Mouse (Mus musculus): ENCODE measurements around the gene Ube2k.

The Ube2k gene

DNA sequence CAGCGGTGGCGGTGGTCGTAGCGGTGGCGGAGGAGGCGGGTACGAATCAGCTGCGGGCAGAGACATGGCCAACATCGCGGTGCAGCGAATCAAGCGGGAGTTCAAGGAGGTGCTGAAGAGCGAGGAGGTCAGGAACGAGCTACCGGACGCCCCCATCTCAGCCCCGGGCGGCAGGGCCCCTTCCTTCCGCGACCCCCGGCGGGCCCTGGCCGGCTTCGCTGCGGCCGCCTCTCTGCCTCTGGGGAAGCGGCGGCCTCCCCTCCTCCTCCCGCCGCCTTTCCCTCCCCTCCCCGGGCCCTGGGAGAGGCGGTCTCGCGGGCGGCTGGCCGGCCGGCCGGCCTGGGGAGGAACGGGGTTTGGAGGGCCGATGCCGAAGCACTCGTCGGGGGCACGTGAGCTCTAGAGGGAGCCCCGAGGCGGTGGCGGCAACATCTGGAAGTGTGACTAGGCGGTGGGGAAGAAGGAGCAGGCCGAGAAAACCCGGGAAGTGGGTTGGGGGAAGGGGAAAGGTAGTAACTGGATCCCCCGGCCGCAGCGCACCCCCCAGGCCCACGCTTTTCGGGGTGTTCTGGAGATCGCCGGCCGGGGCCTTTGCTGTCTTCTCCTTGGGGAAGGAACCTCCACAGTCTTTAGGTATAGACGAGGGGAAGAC, 513 bp downstream of the Ube2k start:
- in situ Hi-C loops (cut with MboI, MseI): no loop called here

DNA sequence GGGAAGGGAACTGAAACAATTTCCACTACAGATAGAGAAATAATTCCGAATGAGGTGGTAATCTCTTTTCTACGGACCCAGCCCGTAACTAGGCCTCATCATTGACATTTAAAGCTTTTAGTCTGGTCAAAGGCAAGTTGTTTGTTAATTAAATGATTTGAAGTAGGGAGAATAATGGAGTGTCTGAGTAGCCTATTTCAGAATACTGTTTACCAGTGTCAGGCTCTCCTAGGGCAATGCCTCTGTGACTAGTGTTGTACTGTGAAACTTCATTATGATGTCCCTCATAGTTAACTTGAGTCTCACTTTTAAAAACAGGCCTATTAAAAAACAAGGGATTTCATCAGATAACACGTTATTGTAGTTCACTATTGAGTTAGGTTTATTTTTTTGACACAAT, 1.1 kb downstream of the Ube2k start:
- in situ Hi-C loops (cut with MboI, MseI): no loop called here

DNA sequence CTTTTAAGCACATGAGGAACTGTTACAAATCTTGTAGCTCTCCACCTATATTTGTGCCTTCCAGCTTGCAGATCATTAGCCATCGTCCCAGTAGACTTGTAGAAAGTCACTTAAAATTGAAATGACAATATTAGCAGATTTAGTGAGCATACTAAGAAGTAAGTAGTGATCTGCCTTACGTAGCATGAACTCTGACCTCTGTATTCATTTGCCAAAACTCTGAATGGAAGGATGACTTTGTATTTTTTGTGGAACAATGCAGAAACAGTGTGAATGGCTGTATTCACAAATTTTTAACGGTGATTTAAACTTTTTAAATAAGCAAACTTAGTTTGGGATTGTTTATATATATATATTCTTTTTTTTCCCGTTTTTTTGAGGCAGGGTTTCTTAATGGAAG, 1.8 kb downstream of the Ube2k start:
- in situ Hi-C loops (cut with MboI, MseI): no loop called here

DNA sequence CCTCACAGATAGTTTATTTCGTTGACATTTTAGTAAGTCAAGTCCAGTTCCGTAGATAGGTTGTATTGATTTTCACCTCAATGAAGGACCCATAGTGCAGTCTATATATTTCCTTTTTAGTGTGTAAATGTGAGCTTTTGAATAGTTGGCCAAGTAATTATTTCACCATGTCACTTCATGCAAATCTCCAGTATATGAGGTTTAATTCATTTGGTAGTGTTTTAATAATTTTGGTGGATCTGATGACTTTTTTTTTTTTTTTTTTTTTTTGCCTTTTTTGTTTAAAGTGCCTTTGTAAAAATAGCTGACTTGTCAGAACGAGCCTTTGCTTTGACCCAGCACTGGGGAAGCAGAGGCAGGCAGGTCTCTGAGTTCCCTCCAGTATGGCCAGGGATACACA, 2.8 kb downstream of the Ube2k start:
- in situ Hi-C loops (cut with MboI, MseI): no loop called here

DNA sequence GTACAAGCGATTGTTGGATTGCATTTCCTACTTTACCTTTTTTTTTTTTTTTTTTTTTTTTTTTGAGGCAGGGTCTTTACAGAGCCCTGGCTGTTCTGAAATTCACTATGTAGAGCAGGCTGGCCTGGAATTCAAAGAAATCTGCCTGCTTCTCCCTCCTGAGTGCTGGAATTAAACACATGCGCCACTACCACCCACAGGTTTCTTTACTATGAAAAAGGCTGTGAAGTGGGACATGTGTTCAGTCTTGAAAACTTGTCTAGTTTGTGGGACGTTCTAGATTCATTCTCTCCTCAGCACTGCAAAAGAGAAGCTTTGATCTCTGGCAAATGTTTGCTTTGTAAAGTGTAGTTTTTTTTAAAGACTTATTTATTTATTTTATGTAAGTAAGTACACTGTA, 4.9 kb downstream of the Ube2k start:
- in situ Hi-C loops (cut with MboI, MseI): no loop called here

DNA sequence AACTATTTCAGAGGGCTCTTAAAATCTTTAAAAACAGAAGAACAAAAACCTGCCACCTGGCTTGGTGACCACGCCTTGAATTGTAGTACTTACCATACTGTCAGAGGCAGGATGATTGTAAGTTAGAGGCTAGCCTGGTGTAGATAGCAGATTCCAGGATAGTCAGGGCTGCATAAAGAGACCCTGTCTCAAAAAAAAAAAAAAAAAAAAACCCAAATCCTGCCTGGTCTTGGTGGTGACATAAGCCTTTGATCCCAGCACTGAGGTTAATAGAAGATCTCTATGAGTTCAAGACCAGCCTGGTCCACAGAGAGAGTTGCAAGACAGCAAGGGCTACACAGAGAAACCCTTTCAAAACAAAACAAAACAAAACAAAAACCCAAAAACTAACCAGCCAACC, 6.5 kb downstream of the Ube2k start:
- in situ Hi-C loops (cut with MboI, MseI): no loop called here

DNA sequence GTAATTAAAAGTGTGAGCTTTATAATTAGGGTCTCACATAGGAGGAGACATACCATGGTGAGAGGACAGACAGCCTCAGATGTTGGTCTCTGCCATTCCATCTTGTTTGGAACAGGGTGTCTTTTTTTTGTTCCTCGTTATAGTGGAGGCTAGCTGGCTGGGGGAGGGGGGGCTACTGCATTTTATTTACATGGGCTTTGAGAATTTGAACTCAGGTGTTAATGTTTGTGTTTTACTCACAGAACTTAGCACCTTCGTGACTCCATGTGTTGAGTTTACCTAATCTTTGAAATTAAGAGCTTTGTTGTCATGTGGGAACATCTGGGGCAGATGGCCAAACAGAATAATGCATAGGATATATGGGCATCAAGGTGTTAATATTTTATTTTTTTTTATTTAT, 7.6 kb downstream of the Ube2k start:
- in situ Hi-C loops (cut with MboI, MseI): loop anchor here (5.0 kb wide), 1 partner anchor 68 kb away; no protein-coding TSS in a partner anchor

DNA sequence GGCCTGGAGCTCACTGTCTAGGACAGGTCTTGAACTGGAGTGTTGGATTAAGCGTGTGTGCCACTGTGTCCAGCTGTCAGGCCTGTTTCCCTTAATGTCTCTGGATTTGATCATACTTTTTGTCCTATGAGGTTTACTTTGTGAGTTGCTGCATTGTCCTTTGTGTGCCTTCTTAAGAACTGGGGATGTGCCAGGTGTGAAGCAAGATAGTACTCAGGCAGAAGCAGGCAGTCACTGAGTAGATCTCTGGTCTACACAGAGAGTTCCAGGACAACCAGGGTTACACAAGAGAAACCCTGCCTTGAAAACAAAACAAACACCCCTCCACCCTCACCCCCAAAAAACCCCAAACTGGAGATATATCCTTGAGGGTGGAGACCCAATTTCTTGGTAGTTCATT, 12.6 kb downstream of the Ube2k start:
- in situ Hi-C loops (cut with MboI, MseI): loop anchor here (5.0 kb wide), 1 partner anchor 63 kb away; no protein-coding TSS in a partner anchor

DNA sequence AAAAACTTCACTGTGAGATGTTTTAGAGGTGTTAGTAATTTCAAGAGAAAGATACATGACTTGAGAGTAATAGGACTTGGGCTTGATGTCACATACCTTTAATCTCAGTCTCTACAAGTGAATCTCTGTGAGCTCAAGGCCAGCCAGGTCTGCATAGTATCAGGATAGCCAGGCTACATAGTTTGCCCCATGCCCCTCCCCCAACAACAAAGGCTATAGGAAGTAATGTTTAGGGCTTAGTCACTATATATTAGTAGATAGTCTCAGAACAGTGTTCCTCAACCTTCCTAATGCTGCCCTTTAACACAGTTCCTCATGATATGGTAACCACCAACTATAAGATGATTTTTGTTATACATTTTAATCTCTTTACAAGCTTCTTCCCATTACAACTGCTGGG, 20.1 kb downstream of the Ube2k start:
- in situ Hi-C loops (cut with MboI, MseI): no loop called here

DNA sequence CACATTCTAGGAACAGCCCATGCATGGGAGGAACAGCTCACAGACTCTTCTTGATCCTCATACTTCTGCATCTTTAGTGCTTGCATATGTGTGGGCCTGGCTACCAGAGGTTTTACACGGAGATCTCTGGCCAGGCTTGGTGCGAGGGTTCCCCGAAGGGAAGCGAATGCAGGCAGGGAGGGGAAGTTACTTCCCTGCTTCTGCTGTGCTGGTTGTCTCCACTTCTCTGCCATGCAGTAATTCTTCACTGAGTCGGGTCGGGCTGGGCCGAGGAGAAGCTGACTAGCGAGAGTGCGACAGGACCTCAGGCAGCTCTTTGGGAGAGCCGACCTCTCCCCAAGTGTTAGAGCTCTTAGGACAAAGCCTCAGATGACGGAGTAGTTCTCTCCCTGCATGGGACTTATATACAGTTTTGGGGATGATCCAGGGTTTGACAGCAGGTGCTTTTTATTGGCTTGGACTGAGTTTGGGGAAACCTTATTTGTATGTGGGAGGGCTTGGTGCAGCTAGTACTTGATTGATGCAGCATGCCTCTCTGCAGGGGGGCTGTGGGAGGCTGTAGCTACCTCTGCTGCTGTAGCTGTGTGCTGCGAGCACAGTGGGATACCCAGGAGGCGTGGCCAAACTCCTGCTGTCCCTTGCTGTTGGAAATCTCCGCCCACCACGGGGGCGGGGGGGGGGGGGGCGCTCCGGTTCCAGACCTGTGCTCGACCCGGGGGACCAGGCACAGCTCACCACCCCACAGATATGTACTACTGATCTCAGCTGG, 24.3 kb downstream of the Ube2k start:
- in situ Hi-C loops (cut with MboI, MseI): no loop called here

DNA sequence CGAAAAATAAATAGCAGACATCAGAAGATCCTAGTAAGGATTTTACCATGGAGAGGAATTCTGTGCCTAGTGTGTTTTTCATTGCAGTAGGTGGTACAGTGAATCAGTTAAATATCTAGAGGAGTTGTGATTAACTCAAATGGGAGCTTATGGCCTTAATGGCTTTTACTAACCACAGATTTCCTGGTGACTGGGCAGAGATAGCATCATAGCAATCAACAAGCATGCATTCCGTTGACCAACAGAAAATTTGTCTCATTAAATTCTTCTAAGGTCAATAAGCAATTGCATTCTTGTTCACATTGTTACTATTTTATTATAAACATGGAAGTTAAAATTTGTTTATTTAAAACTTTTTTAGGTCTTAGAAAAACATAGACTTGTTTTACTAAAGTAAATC, 28.5 kb downstream of the Ube2k start:
- in situ Hi-C loops (cut with MboI, MseI): no loop called here

DNA sequence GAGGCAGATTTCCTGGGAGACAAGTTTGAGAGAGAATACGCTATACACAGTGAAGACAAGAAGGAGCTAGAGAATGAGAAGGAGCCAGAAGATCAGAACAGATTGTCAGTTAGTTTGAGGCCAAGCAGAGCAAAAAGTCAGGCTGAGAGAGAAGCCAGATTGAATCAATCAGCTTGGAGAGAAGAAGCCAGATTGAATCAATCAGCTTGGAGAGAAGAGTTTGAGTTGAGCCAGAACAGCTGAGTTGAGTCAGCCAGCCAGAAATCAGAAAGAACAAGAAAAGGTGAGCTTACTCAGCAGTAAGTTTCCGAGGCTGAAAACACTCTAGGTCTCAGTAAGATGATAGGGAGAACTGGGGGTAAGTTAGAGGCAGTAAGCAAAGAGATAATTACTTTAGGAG, 37.8 kb downstream of the Ube2k start:
- in situ Hi-C loops (cut with MboI, MseI): no loop called here

DNA sequence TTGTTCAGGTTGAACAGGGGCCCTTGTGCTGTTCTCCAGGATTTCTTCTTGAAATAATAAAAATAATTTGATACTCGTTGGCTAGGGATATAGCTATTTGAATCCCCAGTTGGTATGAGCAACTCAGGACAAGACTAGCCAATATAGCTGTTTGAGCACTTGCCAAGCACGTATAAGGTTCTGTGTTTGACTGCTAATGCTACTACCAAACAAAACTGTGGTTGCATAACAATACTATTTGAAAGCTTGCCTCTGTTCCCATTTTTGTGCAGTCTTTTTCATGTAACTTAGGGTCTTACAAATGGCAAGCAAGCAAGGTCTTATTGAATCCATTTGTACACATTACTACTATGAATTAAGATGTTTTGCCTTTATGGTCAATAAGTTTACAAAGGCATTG, 38.9 kb downstream of the Ube2k start:
- in situ Hi-C loops (cut with MboI, MseI): no loop called here

DNA sequence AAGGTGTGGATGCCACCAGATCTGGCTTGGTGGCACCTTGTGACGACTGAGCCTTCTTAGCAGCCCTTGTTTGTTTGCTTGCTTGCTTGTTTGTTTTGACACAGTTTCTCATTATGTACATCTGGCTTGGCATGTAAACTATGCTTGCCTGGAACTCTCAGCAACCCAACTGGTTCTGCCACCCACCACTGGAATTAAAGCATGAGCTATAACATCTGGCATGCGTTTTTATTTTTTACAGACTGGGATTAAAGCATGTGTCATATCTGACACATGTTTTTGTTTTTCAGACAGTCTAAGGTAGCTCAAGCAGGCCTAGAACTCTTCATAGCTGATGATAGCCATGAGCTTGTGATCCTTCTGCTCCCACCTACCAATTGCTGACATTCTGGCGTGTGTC, 41.5 kb downstream of the Ube2k start:
- in situ Hi-C loops (cut with MboI, MseI): no loop called here

DNA sequence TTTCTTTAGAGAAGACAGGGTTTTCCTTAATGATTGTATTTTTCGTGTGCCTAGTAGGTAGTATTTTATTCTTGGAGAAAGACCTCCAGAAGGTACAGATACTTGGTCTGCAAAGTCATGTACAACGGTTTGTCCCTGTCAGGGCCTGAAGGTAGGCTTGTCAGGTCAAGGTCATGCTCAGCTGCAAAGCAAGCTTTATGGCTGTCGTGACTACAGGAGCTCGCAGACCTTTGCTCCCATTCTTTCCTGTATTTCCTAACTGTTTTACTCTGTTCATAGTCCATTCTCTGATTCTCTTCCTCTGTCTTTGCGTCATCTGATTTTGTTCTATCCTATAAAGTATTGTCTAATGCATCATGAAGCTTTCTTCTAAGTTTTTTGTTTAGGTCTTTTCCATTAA, 49.3 kb downstream of the Ube2k start:
- in situ Hi-C loops (cut with MboI, MseI): no loop called here

DNA sequence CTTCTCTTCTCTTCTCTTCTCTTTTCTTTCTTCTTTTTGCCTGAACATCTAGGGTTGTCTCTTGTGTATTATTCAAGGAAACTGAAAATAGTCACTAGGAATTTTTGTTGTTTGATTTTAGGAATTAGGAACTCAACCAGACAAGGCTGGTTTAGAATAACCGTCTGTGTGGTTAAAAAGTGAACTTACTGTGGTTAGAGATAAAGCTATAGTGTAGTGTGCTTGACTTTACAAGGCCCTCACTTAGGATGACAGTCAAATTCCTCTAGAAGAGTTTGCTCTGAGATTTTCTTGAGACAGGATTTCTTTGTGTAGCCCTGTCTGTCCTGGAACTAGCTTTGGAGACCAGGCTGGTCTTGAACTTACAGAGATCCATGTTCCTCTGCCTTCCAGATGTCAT, 53.2 kb downstream of the Ube2k start:
- in situ Hi-C loops (cut with MboI, MseI): no loop called here

DNA sequence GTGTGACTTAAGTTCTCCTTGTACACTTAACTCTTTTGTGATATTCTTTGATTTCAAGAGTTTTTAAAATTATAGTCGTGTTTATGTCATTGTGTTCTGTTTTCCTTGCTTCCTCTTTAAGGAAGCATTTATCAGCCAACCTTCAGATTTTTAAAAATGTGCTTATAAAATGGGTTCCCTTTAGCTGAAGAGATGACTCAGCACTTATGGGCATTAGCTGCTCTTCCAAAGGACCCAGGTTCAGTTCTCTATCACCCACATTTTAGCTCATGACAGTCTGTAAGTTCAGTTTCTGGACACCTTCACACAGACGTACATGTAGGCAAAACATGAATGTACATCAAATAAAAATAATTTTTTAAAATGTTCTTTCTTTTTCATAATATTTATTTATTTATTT, 55.4 kb downstream of the Ube2k start:
- in situ Hi-C loops (cut with MboI, MseI): no loop called here

DNA sequence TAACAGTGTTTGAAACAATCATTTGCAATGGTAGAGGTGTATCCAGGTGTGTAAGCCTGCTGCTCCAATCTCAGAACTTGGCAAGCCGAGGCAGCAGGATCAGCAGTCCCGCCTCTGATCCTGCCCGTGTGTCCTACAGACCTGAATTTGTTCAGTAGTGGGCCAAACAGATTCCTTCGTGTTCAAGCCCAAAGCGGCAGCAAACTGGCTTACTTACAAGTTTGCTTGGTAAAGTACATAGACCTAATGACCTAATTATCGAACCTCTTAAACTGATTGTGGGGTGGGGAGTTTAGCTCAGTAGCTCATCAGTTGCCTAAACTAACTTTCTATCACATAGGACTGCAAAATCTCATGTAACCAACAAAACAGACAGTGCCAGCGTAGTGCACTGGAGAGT, 62.6 kb downstream of the Ube2k start:
- in situ Hi-C loops (cut with MboI, MseI): no loop called here

DNA sequence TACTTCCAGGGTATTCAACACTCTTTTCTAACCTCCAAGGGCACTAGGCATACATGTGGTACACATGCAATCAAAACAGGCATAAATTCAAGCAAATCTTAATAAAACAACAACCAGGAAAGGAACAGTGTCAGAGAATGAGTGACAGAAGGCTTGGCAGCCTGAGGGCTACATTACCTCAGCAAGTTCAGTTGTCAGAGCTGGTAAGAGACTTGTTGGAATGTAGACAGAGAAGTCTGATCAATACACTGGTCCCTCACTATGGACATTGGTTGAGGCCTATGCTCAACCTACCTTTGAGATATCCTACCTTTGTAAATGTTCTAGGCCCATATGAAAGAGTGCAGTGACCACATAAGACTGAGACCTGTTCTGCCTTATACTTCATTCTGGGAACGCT, 69.8 kb downstream of the Ube2k start:
- in situ Hi-C loops (cut with MboI, MseI): no loop called here

DNA sequence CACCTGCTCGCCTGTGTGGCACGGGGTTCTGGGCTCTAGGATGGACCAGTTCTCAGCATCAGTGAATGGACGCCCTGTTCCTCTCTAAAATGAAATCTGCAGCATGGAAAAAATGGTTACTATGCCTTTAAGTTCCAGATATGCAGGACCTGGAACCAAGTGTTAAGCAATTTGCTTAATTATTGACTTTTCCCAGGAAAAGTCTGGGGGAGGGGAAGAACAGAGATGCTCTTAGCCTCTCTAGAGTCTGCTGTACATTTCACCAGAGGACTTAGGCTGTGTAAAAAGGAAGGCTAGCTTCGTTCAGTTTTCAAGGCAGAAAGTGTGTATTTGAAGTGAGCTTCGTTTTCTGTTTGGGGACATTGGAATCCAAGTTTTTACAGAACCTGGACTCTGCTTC, 72.7 kb downstream of the Ube2k start:
- in situ Hi-C loops (cut with MboI, MseI): loop anchor here (5.0 kb wide), 1 partner anchor 62 kb away; no protein-coding TSS in a partner anchor

DNA sequence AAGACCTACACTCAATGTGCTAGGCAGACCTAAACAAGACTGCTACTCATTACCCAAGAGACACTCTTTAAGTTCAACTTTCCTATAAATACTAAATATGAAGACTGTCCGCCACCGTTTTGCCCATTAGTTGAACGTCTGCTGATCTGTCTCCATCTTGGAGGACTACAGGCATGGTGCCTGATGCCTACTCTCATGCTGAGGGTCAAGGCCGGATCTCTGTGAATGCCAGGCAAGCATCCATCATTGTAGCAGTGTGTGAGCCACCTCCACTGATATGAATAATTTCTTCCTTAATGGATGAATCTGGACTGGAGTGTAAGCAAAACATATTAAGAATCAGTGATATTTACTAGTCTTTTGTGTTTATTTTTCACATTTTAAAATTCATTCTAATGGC, 73.5 kb downstream of the Ube2k start:
- in situ Hi-C loops (cut with MboI, MseI): loop anchor here (5.0 kb wide), 1 partner anchor 63 kb away; no protein-coding TSS in a partner anchor

DNA sequence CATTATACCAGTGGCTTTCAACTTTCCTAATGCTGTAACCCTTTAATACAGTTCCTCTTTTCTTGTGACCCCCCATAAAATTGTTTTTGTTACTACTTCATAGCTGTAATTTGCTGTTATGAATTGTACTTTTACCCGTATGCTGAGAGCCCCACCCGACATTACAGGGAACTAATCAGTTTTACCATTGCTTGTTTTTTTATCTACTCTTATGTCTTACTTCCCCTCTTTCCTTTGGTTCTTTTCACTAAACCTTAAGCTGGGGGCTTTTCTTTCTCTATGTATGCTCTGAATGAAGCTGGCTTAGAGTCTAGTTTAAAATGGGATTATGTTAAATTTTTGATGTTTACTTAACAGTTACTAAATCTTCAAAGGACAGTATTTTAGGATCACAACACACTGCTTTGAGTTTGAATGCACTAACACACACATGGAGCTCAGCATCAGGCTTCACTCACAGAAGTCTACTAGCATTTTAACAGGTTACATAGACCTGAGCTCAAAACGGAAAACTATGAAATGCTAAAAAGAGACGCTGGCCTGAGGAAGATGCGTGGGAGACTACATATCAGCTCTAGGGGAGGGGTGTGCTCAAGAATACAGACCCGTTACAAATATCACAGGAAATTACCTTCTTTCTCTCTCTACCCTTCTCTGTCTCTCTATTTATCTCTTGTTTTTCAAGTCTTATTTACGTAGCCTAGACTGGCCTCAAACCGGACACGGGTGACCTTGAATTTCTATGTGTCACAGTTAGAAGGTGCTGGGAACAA, 76.3 kb downstream of the Ube2k start:
- in situ Hi-C loops (cut with MboI, MseI): loop anchor here (5.0 kb wide), 1 partner anchor 66 kb away; no protein-coding TSS in a partner anchor

DNA sequence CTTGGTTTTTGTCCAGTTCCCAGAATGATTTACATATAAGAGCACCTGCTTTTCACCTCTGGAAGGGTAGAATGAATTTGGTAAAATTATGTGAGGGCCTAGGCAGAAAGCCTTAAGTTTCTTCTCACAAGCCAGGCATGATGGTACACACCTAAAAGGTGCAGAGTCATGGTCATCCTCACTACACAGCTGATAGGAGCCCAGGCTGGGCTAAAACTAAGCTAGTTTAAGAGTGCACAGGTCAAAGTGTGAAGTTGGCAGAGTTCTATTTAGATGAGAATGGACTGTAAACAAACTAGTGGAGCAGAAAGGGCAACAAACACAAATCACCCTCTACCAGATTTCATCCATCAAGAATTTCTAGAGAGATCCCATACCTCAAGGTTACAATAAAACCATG, 87.3 kb downstream of the Ube2k start:
- in situ Hi-C loops (cut with MboI, MseI): no loop called here

Data from regulatory T cell (primary cell).